Mouse (Mus musculus): ENCODE results near the gene Hid1. TPM values are rescaled to one million over a fixed set of nuclear protein-coding genes. Genes with fewer than 3 reads are reported as not detected.

The Hid1 gene
- total and polyA plus RNA-seq, 2 experiments from 2014 or later, result 58.1 to 87.5 TPM

- 0 out of 2 replicates have a peak overlapping the region, but pooled peaks have one; percentile 17 for H3K9ac ChIP-seq (replicated peaks; ENCODE audit: low read length)
- no peaks in the 10 kb centered on the region for H3K27me3 ChIP-seq (ENCODE audit: insufficient read depth, low read length)
- peak; percentile 69 for TF ChIP-seq CTCF (IDR thresholded peaks at IDR 0.05; ENCODE audit: low read depth)
- ATAC-seq (peak; percentile 64; the same call in 1 of the 2 replicates), DNase-seq (ENCODE audit: low spot score) (peak; percentile 92)
- H3K4me2 ChIP-seq (ENCODE audit: low read depth, low read length), result no peak overlapping the region
- H3K4me3 ChIP-seq (ENCODE audit: low read length), result no peak overlapping the region
- WGBS, result 16% methylated on average over 5 of the region's 5 CpGs
- H3K4me1 ChIP-seq (ENCODE audit: insufficient read depth, low read length), result peaks cover 9% of the 10 kb centered on the region; the same call in 1 of the 2 replicates
- no peaks in the 10 kb centered on the region for H3K9me3 ChIP-seq (ENCODE audit: low read length)
- peak overlapping the region; percentile 32; the same call in 1 of the 2 replicates for H3K27ac ChIP-seq
- H3K36me3 ChIP-seq (ENCODE audit: insufficient read depth, low read length), result 0 out of 2 replicates have a peak, but pooled peaks cover 4% of the 10 kb centered on the region
These were observed 9.1 kb downstream of the Hid1 start for GRCm38 (mm10) chr11:115358468-115358867.

GRCm38 (mm10) chr11:115354183-115354582 is 13.4 kb downstream of the Hid1 start:
- Histone ChIP-seq H3K9ac (replicated peaks; ENCODE audit: low read length) (no peak overlapping the region), H3K27me3 (ENCODE audit: insufficient read depth, low read length) (no peaks in the 10 kb centered on the region), H3K4me2 (ENCODE audit: low read depth, low read length) (no peak overlapping the region), H3K36me3 (ENCODE audit: insufficient read depth, low read length) (peaks cover 24% of the 10 kb centered on the region), H3K27ac (no peak overlapping the region), H3K4me3 (ENCODE audit: low read length) (no peak overlapping the region), H3K9me3 (ENCODE audit: low read length) (no peaks in the 10 kb centered on the region), H3K4me1 (ENCODE audit: insufficient read depth, low read length) (peaks cover 6% of the 10 kb centered on the region; the same call in 1 of the 2 replicates)
- DNase-seq (ENCODE audit: low spot score) (peak; percentile 90), ATAC-seq (peak; percentile 50)
- WGBS, result 8% methylated on average over 8 of the region's 8 CpGs
- peak; percentile 99 for TF ChIP-seq CTCF (IDR thresholded peaks at IDR 0.05; ENCODE audit: low read depth)

DNA sequence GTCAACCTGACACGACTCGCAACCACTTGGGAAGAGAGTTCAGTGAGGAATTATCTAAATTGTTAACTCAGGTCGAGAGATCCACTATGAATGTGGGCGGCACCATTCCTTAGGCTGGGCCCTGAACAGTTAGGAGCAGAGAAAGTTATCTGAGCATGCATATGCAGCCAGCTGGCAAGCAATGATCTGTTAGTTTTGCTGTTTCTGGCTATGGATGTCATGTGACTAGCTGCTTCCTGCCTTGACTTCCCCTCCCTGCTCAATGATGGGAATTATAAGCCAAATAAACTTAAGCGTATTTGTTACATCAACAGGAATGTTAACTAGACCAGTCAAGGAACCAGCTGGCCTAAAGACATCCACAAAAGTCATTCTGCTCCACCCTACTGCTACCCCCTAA is 14.2 kb downstream of the Hid1 start:
- Histone ChIP-seq H3K27ac (no peak overlapping the region), H3K4me1 (ENCODE audit: insufficient read depth, low read length) (no peaks in the 10 kb centered on the region), H3K27me3 (ENCODE audit: insufficient read depth, low read length) (no peaks in the 10 kb centered on the region), H3K4me2 (ENCODE audit: low read depth, low read length) (no peak overlapping the region), H3K9ac (replicated peaks; ENCODE audit: low read length) (no peak overlapping the region), H3K4me3 (ENCODE audit: low read length) (no peak overlapping the region), H3K36me3 (ENCODE audit: insufficient read depth, low read length) (peaks cover 28% of the 10 kb centered on the region), H3K9me3 (ENCODE audit: low read length) (no peaks in the 10 kb centered on the region)
- no peak for ATAC-seq
- DNase-seq (ENCODE audit: low spot score), result no peak
- 96% methylated on average over 5 of the region's 5 CpGs for WGBS
- no peak for TF ChIP-seq CTCF (IDR thresholded peaks at IDR 0.05; ENCODE audit: low read depth)

GRCm38 (mm10) chr11:115349976-115350375 is 17.6 kb downstream of the Hid1 start:
- Histone ChIP-seq H3K9me3 (ENCODE audit: low read length) (no peaks in the 10 kb centered on the region), H3K9ac (replicated peaks; ENCODE audit: low read length) (no peak overlapping the region), H3K4me3 (ENCODE audit: low read length) (no peak overlapping the region), H3K27me3 (ENCODE audit: insufficient read depth, low read length) (no peaks in the 10 kb centered on the region), H3K27ac (no peak overlapping the region), H3K4me2 (ENCODE audit: low read depth, low read length) (no peak overlapping the region), H3K4me1 (ENCODE audit: insufficient read depth, low read length) (no peaks in the 10 kb centered on the region), H3K36me3 (ENCODE audit: insufficient read depth, low read length) (peaks cover 28% of the 10 kb centered on the region)
- 72% methylated on average over 4 of the region's 4 CpGs for WGBS
- no peak for TF ChIP-seq CTCF (IDR thresholded peaks at IDR 0.05; ENCODE audit: low read depth)
- DNase-seq (ENCODE audit: low spot score), result no peak
- ATAC-seq, result no peak

- Histone ChIP-seq H3K27me3 (ENCODE audit: insufficient read depth, low read length) (no peaks in the 10 kb centered on the region), H3K9me3 (ENCODE audit: low read length) (no peaks in the 10 kb centered on the region), H3K27ac (no peak overlapping the region), H3K4me3 (ENCODE audit: low read length) (no peak overlapping the region), H3K9ac (replicated peaks; ENCODE audit: low read length) (no peak overlapping the region), H3K4me1 (ENCODE audit: insufficient read depth, low read length) (no peaks in the 10 kb centered on the region), H3K36me3 (ENCODE audit: insufficient read depth, low read length) (peaks cover 28% of the 10 kb centered on the region), H3K4me2 (ENCODE audit: low read depth, low read length) (no peak overlapping the region)
- ATAC-seq (no peak), DNase-seq (ENCODE audit: low spot score) (no peak)
- TF ChIP-seq CTCF (IDR thresholded peaks at IDR 0.05; ENCODE audit: low read depth), result no peak
- 62% methylated on average over 17 of the region's 17 CpGs for WGBS
These were observed 18.8 kb downstream of the Hid1 start for GRCm38 (mm10) chr11:115348681-115349248.

DNA sequence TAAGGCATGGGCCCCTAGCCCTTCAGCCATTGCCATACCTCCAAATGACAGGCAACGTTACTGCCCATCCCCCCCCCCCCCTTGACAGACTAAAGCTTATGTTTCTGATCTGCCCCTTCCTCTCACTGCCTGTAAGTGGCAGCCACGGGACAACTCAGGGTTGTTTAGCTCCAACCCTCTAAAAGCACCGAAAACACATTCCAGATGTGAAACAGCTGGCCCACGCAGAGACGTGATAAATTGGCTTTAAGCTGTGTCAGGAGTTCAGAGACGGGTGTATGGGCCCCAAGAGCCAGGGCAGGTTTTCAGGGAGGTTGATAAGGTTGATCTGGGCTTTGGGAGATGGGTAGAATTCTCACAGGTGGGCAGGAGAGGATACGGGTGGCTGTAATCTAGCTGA is 22.0 kb downstream of the Hid1 start:
- no peak overlapping the region for H3K4me2 ChIP-seq (ENCODE audit: low read depth, low read length)
- DNase-seq (ENCODE audit: low spot score) (no peak), ATAC-seq (no peak)
- whole genome bisulfite sequencing, result 52% methylated on average over 7 of the region's 7 CpGs
- no peak for TF ChIP-seq CTCF (IDR thresholded peaks at IDR 0.05; ENCODE audit: low read depth)
- no peaks in the 10 kb centered on the region for H3K9me3 ChIP-seq (ENCODE audit: low read length)
- no peak overlapping the region for H3K9ac ChIP-seq (replicated peaks; ENCODE audit: low read length)
- no peaks in the 10 kb centered on the region for H3K27me3 ChIP-seq (ENCODE audit: insufficient read depth, low read length)
- H3K4me3 ChIP-seq (ENCODE audit: low read length), result no peak overlapping the region
- no peaks in the 10 kb centered on the region for H3K4me1 ChIP-seq (ENCODE audit: insufficient read depth, low read length)
- no peak overlapping the region for H3K27ac ChIP-seq
- H3K36me3 ChIP-seq (ENCODE audit: insufficient read depth, low read length), result peaks cover 8% of the 10 kb centered on the region; the same call in 1 of the 2 replicates

DNA sequence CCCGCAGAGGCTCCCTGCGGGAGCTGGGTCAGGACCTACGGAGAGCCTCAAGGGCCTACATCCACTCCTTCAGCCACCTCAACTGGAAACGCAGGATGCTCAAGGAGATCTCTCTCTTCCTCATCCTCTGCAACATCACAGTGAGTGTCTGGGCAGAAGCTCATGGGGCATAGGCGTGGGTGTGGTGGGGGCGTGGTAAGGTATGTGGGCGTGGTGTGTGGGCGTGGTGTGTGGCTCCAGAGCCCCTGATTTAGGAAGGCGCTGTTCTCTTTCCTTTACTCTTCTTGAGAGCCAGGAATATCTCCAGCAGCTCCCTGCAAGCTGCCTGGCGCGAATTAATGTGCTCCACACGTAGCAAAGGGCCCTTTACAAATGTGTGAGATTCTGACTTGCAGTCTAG is 22.6 kb downstream of the Hid1 start:
- no peak for ATAC-seq

More for the DNA sequence above, 22.6 kb downstream of the Hid1 start:
- no peaks in the 10 kb centered on the region for H3K27me3 ChIP-seq (ENCODE audit: insufficient read depth, low read length)
- no peaks in the 10 kb centered on the region for H3K9me3 ChIP-seq (ENCODE audit: low read length)
- H3K4me1 ChIP-seq (ENCODE audit: insufficient read depth, low read length), result no peaks in the 10 kb centered on the region
- peaks cover 6% of the 10 kb centered on the region; the same call in 1 of the 2 replicates for H3K36me3 ChIP-seq (ENCODE audit: insufficient read depth, low read length)
- H3K4me2 ChIP-seq (ENCODE audit: low read depth, low read length), result no peak overlapping the region
- H3K9ac ChIP-seq (replicated peaks; ENCODE audit: low read length), result no peak overlapping the region
- no peak for TF ChIP-seq CTCF (IDR thresholded peaks at IDR 0.05; ENCODE audit: low read depth)
- H3K27ac ChIP-seq, result no peak overlapping the region
- WGBS, result 18% methylated on average over 12 of the region's 12 CpGs
- no peak overlapping the region for H3K4me3 ChIP-seq (ENCODE audit: low read length)
- DNase-seq (ENCODE audit: low spot score), result no peak
